Mouse (Mus musculus): Measurements from ENCODE around the gene Olfr514.
A peak's percentile ranks its signal among the peaks of the same experiment; 100 is the strongest.

Gene Olfr514

GRCm38 (mm10) chr7:108825897-108826296 is at the start of gene Olfr514:
Olfr514 (minus strand) TSS chr7:108825997.
- DNase-seq: no peak

- DNase-seq: no peak
Measured at GRCm38 (mm10) chr7:108872279-108872678, 46.5 kb upstream of the Olfr514 start, which contains the start of gene Olfr517. Olfr517 (minus strand) TSS chr7:108872379.

DNA sequence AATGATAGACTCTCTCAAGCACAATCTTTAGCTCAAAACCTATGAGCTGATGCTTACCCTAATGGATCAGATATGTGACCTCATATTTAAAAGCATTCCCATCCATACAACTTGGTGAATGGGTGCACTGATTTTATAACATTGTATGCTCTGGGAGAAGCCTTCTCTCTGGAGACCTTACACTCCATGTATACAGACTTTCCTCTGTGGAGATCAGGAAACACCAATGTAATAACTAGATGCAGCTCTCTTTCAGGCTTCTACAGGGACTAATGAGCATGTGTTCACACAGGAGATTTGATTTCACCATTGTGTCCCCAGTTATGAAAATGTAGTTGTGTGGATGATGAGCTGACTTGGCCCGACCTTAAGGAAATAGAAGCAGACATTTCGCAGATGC is 24.6 kb upstream of the Olfr514 start, which contains the start of gene Olfr516:
Gene Olfr516, minus strand, starts transcription at position 101 of the 400 bp plus-strand sequence.
- no peak for DNase-seq

- DNase-seq: peak in 1 of 2 experiments; percentile 12
Measured at GRCm38 (mm10) chr7:108814593-108815215, 11.1 kb downstream of the Olfr514 start.

- no peak for DNase-seq
Measured at GRCm38 (mm10) chr7:108797205-108797933, 28.4 kb downstream of the Olfr514 start.

All from lung, postnatal 4 days (tissue).